ENCODE assay signal across 13 mouse cellular contexts in the genomic region with DNA sequence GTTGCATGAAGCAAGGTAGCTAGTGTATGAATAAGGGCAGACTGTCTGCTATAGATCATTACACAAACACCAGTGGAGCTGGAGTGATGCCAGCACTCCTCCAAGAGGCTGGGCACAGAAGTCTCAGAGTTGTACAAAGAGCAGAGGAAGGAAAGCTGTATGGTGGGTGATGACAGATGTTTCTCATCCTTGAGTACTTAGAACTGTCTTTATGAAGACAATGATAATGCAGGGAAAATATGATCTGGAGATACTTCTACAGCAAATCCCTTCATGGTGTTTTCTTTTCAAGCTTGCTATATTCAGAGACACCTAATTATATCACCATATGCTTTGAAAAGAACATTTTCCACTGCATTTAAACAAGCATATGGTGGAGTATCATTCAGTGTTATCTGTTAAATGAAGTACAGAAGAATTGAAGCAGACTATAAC. TPM values are rescaled to one million over a fixed set of nuclear protein-coding genes. Genes with fewer than 3 reads are reported as not detected.
DNase-seq lines count a peak whose midpoint lies in the region; ATAC-seq lines count a peak whose summit lies in the region.
"Had no signal": no experiment of that assay in that cellular context is flagged by ENCODE, and none has a peak within 500 bp of the region (broad histone marks: within the 10 kb centered on the region; RNA-seq: fewer than 3 reads in every experiment).

No protein-coding gene starts in this region.

- no peaks in the 10 kb centered on the region for H3K9me3 ChIP-seq in forebrain, embryonic 12.5 days
- H3K9me3 ChIP-seq in forebrain, embryonic 11.5 days (ENCODE audit: control insufficient read depth, low read length), result no peaks in the 10 kb centered on the region
- H3K9me3 ChIP-seq: embryonic facial prominence, embryonic 15.5 days; heart, embryonic 12.5 days; limb, embryonic 12.5 days; megakaryocyte, embryonic 14.5 days; stomach, embryonic 15.5 days had no signal

- H3K36me3 ChIP-seq in forebrain, embryonic 12.5 days (replicated peaks), result no peaks in the 10 kb centered on the region
- H3K36me3 ChIP-seq in forebrain, embryonic 11.5 days (ENCODE audit: control insufficient read depth, insufficient read depth, low read length), result no peaks in the 10 kb centered on the region
- H3K36me3 ChIP-seq: embryonic facial prominence, embryonic 15.5 days; heart, embryonic 12.5 days; limb, embryonic 12.5 days; stomach, embryonic 15.5 days had no signal

- H3K9ac ChIP-seq in forebrain, embryonic 12.5 days, result no peak overlapping the region
- H3K9ac ChIP-seq in forebrain, embryonic 11.5 days (ENCODE audit: low read length), result no peak overlapping the region
- H3K9ac ChIP-seq: embryonic facial prominence, embryonic 15.5 days; heart, embryonic 12.5 days; limb, embryonic 12.5 days; stomach, embryonic 15.5 days had no signal

- H3K4me3 ChIP-seq in forebrain, embryonic 12.5 days (replicated peaks), result no peak overlapping the region
- no peak overlapping the region for H3K4me3 ChIP-seq in forebrain, embryonic 11.5 days (ENCODE audit: low read depth, low read length)
- H3K4me3 ChIP-seq: embryonic facial prominence, embryonic 15.5 days; heart, embryonic 12.5 days; limb, embryonic 12.5 days; megakaryocyte, embryonic 14.5 days; stomach, embryonic 15.5 days had no signal

- H3K4me2 ChIP-seq in forebrain, embryonic 12.5 days, result no peak overlapping the region
- H3K4me2 ChIP-seq in forebrain, embryonic 11.5 days (ENCODE audit: low read depth, low read length, severe bottlenecking), result no peak overlapping the region
- H3K4me2 ChIP-seq: embryonic facial prominence, embryonic 15.5 days; heart, embryonic 12.5 days; limb, embryonic 12.5 days; stomach, embryonic 15.5 days had no signal

- no peak for DNase-seq in forebrain, embryonic 11.5 days (ENCODE audit: low spot score)
- peak; percentile 3 for DNase-seq in NIH3T3 (ENCODE audit: low read depth)
- peak; percentile 52 for DNase-seq in layer of hippocampus, adult 11-12 months (ENCODE audit: low spot score)
- DNase-seq in left cerebral cortex, postnatal 25 days (ENCODE audit: low spot score in 2 of 2), result peak; percentile 51 to 71
- no peak for DNase-seq in heart, adult 11 months
- DNase-seq in adrenal gland, adult (ENCODE audit: inconsistent age in 2 of 2, low spot score in 1 of 2), result no peak
- no peak for DNase-seq in neural tube, embryonic 10.5 days (ENCODE audit: extremely low spot score, low spot score)

- intact Hi-C loops in left cerebral cortex, postnatal 25 days (cut with DNase I), result no loop called here

- no peak overlapping the region for H3K27ac ChIP-seq in forebrain, embryonic 12.5 days
- no peak overlapping the region for H3K27ac ChIP-seq in forebrain, embryonic 11.5 days (ENCODE audit: low read depth, low read length)
- H3K27ac ChIP-seq: embryonic facial prominence, embryonic 15.5 days; limb, embryonic 12.5 days; stomach, embryonic 15.5 days had no signal

- H3K4me1 ChIP-seq in forebrain, embryonic 12.5 days, result no peaks in the 10 kb centered on the region
- H3K4me1 ChIP-seq in forebrain, embryonic 11.5 days (replicated peaks; ENCODE audit: control insufficient read depth, insufficient read depth, low read length), result no peaks in the 10 kb centered on the region
- H3K4me1 ChIP-seq: embryonic facial prominence, embryonic 15.5 days; heart, embryonic 12.5 days; limb, embryonic 12.5 days; megakaryocyte, embryonic 14.5 days; stomach, embryonic 15.5 days had no signal

- ATAC-seq in forebrain, embryonic 12.5 days (ENCODE audit: low FRiP score), result peak; percentile 53; the same call in 1 of the 2 replicates
- ATAC-seq in forebrain, embryonic 11.5 days (replicated peaks; ENCODE audit: low FRiP score), result no peak

- no peaks in the 10 kb centered on the region for H3K27me3 ChIP-seq in forebrain, embryonic 12.5 days
- H3K27me3 ChIP-seq in forebrain, embryonic 11.5 days (ENCODE audit: control insufficient read depth, insufficient read depth, low read length), result no peaks in the 10 kb centered on the region
- H3K27me3 ChIP-seq: embryonic facial prominence, embryonic 15.5 days; heart, embryonic 12.5 days; limb, embryonic 12.5 days; megakaryocyte, embryonic 14.5 days; stomach, embryonic 15.5 days had no signal

RNA-seq across cellular contexts. Expression of a gene that starts 56.1 kb away (rescaled TPM):
- 62.1 and 76.5 TPM in 2 replicates for polyA plus RNA-seq in forebrain, embryonic 12.5 days (2016; fragmentation: Nextera tagmentation; extraction: Ambion mirVana)
- 53.2 and 56.5 TPM in 2 replicates for polyA plus RNA-seq in forebrain, embryonic 11.5 days (2014; fragmentation: Nextera tagmentation; extraction: Ambion mirVana)
- 10 to 100 TPM; 33.6 to 37.5 TPM for total RNA-seq in left cerebral cortex, postnatal 25 days (2021)

Comparison
In these comparisons a context has a peak if more than half of its experiments do, and no peak if none do; other contexts are left out.
1. DNase-seq: peak in NIH3T3 (single experiment), layer of hippocampus, adult 11-12 months (single experiment) and left cerebral cortex, postnatal 25 days (2 of 2); none in forebrain, embryonic 11.5 days (single experiment), heart, adult 11 months (single experiment), adrenal gland, adult (0 of 2) and neural tube, embryonic 10.5 days (single experiment).